Mouse (Mus musculus) bone marrow, adult 2 months (tissue): ENCODE data around the gene Ccdc78.

Experiments
- CTCF ChIP-seq: fragments of 200-500 bp; IDR thresholded peaks from 2 replicates; pipeline ENCODE4 v1.5.1; 2011; ENCODE audit warnings: low read length, control low read depth; ENCODE audit not compliant: control insufficient read depth, insufficient read depth
- POLR2A ChIP-seq: fragments of 200-500 bp; IDR thresholded peaks from 2 replicates; pipeline ENCODE4 v1.6.1; 2011; ENCODE audit warnings: low read depth, mild to moderate bottlenecking, control low read depth, low read length, borderline replicate concordance; ENCODE audit not compliant: control insufficient read depth

DNA sequence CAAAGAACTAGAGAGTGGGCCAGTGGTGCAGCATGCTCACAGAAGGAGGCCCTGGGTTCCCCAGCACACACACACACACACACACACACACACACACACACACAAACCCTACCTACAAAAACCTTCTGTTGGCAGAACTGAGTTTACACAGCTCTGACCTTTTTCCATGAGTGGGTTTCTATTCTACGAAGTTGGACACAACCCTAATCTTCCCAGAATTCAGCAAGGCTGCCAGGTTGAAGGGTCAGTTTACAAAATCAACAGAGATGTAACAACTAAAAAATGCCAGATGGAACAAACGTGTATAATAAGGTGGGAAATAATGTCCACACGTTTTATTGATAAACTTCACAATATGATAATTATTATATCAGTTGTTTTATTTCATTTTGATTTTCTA, 28.7 kb upstream of the Ccdc78 start:
- TF ChIP-seq POLR2A, result no peak
- no peak for TF ChIP-seq CTCF
